Mouse (Mus musculus): ENCODE data around the gene Nelfb.

DNA sequence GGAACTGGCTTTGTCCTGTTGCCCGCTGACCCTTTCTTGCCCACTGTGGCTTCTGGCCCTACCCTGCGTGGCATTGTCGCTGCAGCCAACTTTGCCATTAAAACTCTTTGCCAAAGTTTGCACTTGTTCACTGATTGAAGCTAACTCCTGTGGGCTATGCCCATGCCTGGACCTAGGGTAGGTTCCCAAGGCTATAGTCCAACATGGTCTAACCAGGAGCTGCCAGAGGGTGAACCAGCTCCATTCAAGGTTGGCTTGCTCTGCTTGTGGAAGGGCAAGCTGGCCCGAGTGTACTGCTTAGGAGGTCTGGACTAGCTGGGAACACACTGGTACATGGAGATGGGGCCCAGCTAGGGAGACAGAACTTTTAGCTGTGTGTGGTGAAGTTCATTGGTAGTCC lies 32.9 kb upstream of the Nelfb start:
- TF ChIP-seq CTCF (IDR thresholded peaks at IDR 0.05; ENCODE audit: low read depth, low read length) = no peak
- TF ChIP-seq POLR2A (IDR thresholded peaks at IDR 0.05; ENCODE audit: extremely low read depth, insufficient read depth, low read length) = no peak

All from liver, adult 2 months (tissue).